Mouse (Mus musculus) testis, adult 10 weeks (tissue): Measurements from ENCODE around the gene Jun. TPM values are rescaled to one million over a fixed set of nuclear protein-coding genes. Genes with fewer than 3 reads are reported as not detected.

Experiments
- polyA plus RNA-seq: library from polyadenylated mRNA; stranded (reverse); fragments of 350-450 nt; fragmentation: Illumina TruSeq; extraction: RNeasy Lipid Tissue Mini Kit (QIAGEN cat#74804); gene quantifications from one replicate; pipeline ENCODE4 v1.2.3, GENCODE M21; 2014; ENCODE audit warnings: low read depth, low replicate concordance

The Jun gene
- polyA plus RNA-seq, result 1.2 TPM

GRCm38 (mm10) chr4:95052025-95052899, at the start of gene Jun:
TSS of gene Jun (minus strand) at chr4:95052222.

Other genes starting within 250 kb of the Jun start
- gene Eqtn, start 123.4 kb downstream of the Jun start, polyA plus RNA-seq, result 580 TPM
- gene Mysm1, start 73.1 kb downstream of the Jun start, polyA plus RNA-seq, result 16.3 TPM